Mouse (Mus musculus) layer of hippocampus, adult 8-10 months (tissue): ENCODE data around the gene Dixdc1. TPM values are rescaled to one million over a fixed set of nuclear protein-coding genes. Genes with fewer than 3 reads are reported as not detected.
A peak's percentile ranks its signal among the peaks of the same experiment; 100 is the strongest.

Experiments
- DNase-seq, 2 experiments: peaks; one replicate each; pipeline ENCODE4 v3.0.0; 2022; ENCODE audit warnings: low spot score in 2 of 2
- total RNA-seq, 4 experiments: library from RNA; stranded (reverse); gene quantifications; 2 replicates each; pipeline ENCODE4 v1.2.4; 2022

Dixdc1 gene
- total RNA-seq, 4 experiments from 2014 or later: 67.3 to 107 (median 93.0) TPM

DNA sequence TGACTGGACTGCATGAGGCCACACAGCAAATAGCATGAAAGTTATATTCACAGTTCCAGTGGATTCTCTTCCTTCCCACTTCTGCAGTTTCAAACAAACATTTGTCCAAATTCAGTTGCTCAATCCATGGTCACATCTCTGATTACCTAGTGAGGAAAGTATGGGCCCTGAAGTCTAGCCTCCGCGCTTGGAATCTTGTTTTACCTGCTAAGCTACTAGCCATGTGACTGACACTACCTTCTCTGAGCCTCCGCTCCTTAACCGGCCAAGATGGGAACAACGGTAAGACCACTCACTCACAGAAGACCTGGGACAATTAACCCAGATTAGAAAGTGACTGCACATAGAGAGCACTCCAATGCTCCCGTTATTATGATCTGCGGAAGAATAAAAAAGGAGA lies 6.5 kb upstream of the Dixdc1 start:
- no peak for DNase-seq

DNA sequence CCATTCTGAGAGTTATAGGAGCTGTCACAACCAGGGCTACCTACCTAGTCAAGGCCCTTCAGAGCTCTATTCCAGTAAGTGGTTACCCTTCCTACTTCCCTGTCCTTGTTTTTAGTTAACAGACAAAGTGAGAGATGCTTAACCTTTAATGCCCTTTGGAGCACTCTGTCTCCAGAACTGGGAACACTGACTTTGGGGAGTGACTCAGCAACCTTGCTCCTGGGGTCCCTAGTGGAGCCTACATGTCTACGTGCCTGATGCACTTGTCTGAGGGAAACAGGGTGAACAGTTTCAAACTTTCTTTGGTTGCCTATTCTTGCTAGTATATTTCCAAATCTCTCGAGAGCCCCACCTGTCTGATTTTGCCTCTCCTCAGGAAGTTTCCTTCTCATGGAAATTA lies 3.4 kb upstream of the Dixdc1 start:
- DNase-seq: no peak

DNA sequence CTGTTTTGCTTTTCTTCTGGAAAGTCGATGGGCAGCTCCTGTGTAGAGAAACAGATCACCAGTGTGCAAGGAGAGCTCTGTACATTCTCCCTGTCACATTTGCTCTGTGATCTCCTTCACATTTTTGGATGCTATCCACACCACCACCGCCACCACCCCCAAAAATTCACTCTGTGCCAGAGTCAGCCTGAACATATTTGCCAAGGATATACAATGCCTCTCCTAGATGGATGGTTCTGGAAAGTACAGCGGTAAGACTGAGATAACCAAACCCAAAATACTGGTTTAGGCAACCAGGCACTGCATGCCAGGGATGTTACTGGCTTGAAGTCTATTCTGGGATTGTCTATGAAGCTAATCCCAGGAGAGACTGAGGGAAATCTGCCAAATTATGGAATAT lies 2.9 kb upstream of the Dixdc1 start:
- no peak for DNase-seq

DNA sequence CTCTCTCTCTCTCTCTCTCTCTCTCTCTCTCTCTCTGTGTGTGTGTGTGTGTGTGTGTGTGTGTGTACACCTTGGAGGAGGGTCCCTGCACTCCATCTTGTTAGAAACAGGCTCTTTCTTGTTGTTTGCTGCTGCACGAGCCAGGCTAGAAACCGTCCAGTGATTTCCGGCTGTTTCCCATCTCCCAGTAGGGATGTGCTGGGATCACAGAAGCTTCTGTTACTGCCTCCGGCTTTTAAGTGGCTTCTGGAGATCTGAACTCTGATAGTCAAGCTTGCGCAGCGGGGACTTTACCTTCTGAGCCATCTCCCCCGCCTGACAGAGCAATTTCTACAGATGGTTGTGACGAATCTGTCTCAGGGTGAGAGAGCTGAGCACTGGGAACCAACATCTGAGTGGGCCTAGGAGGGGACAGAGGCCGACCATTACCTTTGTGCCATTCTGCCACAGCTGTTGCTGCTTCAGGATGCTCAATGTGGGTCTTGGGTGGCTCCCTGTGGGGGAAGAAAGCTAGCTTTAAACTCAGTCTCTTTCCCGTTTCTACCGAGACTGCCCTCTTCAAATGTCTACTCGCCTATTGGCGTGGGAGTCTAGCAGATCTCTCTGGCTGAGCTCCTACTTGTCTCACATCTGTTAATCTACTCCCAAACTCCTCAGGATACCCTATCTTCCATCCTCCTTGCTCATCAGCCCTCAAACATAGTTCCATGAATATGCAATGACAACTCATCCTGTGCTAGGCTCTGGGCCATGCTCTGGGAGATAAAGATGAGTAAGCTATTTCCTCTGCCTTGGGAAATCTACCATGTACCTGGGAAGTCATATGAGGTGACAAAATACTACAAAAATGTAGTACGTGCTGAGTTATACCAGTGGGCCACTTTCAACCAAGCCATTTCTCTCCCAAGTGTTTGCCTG lies 1.8 kb upstream of the Dixdc1 start:
- DNase-seq: no peak

DNA sequence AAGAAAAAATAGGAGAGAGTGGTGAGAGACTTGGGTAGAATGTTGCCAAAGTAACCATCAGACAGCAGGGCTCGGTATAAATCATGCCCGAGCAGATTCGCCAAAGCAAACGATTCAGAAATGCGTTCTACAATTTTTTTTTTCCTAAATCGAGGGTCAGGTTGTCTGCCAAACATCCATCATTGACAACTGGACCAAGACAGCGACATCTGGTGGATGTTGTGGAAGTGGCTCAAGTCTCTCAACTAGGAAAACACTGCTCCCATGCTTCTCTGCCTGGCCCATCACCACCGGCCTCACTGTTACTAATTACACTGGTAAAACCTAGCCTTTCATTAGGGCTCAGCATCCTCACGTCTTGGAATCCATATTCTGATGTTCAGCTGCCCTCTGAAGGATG lies 4.3 kb downstream of the Dixdc1 start:
- DNase-seq: peak in 1 of 2 experiments; percentile 63

DNA sequence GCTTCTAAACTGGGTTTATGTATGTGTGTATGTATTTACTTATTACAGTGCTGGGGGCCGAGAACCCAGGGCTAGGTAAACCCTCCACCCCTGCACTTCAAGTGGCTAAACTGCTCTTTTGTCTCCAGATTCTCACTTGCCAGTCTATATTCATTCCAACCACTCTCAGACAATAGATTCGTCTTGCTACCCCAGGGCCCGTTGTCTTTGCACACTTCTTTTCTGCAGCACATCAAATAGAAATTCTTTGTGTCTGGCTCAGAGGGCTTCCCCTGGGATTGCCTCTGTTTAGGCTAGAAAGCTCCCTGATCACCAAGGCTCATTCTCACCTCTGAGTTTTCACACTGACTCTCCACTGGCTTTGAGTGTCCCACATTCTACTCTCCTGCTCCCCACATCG lies 6.8 kb downstream of the Dixdc1 start:
- no peak for DNase-seq

DNA sequence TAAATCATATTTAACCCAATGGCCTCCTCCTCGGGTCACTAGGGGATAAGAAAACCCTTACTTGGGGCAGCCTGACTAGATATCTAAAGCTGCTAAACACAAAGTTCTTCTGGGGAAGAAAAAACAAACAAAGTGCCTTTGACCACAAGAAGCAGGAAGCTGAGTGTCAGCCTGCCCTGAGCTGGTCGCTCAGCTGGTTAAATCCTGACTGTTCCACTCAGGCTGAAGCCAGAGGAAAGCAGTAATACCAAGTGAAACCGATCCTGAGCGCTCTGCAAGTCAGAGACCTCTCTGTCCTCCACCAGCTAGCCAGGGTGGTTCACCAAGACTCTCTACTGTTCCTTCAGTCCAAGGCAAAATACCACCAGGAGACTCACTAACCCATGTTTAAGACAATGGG lies 9.7 kb downstream of the Dixdc1 start:
- DNase-seq: no peak

DNA sequence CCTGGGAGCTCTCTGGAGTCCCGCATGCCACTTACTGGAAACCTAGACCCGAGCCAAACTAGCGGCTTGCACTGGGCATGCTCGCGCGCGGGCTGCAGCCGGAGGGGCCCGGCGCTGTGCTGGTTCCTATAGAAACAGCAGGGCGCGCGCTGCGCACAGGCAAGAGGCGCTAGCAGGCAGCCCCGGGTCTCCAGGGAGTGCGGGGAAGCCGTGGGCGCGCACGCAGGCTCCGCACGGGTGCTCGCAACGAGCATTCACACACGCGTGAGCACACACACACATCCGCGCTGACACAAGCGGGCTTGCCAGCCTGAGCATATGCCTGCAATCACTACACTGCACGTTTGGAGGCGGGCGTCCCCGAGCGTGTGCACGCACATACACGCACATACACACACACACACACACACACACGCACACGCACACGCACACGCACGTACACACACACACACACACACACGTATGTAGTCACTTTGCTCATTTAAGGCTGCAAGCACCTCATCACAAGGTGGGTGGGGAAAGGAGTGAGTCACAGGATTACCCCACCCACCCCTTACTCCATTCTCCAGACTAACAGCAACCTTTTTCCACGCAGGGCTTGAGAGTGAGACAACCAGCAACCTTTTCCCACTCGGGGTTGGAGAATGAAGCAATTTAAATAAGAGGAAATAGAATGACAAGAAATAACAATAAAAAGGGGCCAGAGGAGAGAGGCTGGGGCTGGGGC lies 11.2 kb downstream of the Dixdc1 start:
- DNase-seq: peak; percentile 83 to 86

DNA sequence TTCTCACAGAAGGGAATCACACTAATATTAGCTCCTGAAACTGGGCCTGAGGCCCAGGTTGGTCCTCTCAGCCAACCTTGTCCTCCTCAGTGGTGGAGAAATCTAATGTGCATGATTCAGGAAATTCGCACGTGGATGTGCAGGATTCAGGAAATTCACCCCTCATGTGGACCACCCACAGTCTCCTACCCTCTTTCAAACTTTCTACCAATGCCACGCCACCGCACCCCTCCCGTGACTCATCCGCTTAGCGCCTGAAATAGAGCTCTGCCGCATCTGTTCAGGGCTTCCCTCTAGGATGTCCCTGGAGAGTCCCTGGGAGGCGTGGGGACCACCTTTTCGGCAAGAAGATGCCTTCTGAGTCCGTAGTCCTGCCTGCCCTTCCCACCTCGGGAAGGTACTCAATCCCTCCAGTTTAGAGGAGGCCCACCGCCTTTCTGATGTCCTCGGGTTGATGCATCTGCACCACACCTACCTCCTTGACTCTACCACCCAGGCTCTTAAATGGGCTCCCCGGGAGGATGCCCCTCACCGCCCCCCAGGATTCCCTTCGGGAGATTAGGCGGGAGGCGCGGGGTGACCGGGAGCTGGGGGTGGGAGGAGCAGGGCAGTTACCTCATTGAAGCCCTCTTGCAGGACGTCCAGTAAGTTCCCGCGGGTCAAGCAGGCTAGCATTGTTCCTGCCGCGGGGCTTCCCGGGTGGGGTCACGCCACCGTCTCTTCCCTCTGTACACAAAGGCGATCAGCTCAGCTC lies 12.0 kb downstream of the Dixdc1 start:
- peak in 1 of 2 experiments; percentile 46 for DNase-seq

DNA sequence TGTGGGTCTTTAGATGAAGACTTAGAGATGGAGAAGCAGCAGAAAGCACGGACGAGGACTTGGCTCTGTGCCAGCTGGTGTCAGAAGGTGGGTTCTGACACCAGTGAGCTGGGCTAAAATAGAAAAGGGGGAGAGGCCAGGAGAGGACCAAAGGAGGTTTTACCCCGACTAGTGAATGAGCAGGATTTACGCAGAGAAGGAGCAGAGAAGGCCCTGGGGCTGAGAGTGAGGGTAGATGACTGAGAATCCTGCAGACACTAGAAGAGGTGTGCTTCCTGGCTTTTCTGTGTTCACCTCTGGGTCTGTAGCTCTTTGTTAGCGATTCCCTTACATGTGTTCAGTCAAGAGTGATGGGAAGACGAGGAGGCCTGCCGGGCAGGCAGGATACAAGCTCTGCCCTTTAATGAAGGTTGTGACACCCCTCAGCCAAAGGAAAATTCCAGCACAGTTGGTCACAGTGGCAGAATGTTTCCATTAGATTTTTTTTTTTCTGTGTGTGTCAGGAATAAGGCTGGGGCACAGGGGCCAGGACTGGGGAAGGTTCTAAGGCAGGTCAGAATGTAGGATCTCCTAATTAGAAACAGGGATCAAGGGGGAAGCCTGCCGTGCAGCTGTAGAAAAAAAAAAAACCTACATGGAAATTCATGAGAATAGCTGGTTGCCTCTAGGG lies 13.3 kb downstream of the Dixdc1 start:
- DNase-seq: no peak

DNA sequence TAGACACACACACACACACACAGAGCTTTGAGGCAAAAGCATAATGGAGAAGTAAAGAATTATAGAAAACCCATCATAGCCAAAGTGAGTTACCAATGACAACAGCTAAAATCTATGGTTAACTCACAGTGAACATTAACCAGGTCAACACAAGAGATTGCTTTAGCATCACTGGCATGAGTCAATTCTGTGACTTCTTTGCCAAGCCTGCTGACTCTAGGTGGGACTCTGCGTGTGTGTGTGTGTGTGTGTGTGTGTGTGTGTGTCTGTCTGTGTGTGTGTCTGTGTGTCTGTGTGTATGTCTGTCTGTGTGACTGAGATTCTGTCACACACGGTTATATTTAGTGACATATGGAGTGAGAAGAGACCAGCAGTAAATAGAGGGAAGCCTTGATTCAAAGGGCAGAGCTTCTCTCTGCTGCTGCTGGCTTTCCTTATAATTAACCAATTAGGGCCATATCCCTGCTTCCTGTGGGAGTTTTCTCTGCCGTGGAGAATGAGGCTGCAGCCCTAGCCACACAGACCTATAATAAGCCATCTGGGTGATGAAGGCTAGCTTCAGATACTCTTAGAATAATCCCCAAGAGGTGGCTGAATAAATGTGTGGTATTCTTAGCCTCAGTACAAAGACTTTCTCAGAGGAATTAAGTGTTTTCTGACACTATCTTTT lies 14.5 kb downstream of the Dixdc1 start:
- DNase-seq: no peak

DNA sequence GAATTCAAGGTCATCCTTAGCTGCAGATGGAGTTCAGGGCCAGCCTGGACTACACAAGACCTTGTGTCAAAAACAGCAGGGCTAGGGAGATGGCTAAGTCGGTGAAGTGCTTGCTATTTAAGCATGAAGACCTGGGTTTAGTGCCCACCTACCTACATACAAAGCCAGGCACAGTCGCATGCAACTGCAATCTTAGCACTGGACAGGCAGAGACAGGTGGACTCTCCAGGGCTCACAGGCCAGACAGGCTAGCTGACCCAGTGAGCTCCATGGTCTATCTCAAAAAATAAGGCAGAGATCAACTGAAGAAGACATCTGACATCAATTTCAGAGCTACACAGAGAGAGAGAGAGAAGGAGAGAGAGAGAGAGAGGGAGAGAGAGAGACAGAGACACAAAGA lies 15.2 kb downstream of the Dixdc1 start:
- DNase-seq: no peak

DNA sequence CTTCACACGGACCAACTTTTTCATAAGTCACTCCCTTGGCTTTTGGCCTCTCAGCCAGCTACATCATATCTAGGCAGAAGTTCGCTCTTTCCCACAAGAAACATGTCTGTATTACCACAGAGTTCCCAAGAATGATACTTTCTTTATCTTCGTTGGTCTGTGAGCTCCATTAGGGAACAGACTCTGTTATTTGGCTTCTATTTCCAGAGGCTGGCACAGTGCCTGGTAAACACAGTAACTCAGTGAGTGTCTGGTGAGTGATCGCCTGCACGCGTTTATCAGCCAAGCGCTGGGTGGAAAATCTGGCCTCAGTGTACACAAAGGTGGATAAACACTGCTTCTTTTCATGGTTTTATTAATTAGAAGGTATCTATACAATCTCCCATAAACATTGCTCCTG lies 15.9 kb downstream of the Dixdc1 start:
- DNase-seq: peak; percentile 71 to 81

DNA sequence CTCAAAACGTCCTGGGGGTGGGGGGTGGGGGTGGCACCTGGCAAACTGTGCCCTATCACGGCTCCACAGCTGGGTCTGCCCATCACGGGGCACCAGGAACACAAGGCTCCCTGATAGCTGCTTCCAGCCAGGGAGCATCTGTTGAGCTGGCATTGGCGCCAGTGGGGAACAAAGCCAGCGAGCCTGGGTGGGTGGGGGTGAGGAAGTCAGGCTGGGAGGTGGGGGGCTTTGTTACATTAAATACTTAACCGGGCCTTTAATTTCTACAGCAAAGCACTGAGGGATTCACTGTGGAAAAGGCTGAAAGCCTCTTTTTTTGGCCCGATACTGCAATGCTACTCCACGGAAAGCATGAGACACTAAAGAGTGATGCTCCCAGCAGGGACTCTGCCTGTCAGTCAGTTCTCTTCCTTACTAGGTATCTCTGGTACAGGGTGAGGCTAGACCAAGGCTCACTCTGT lies 16.8 kb downstream of the Dixdc1 start:
- DNase-seq: no peak

DNA sequence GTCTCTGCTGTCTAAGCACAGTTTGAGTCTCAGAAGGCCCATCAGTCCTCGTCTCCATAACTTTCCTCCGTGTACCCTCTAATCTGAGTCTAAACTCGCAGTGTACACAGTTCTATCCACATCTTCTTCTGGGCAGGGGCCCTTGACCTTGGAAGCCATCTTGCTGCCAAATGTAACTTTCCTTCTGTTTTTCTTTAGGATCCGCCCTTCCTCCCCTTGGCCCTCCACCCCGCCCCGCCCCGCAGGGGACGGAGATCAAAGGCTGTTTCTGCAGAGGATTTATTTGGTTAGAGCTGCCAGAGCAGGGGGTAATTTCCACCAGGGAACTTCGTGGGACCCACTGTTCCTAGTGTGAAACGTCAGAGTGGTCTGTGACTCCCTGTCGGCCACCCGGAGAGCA lies 18.3 kb downstream of the Dixdc1 start:
- DNase-seq: no peak

DNA sequence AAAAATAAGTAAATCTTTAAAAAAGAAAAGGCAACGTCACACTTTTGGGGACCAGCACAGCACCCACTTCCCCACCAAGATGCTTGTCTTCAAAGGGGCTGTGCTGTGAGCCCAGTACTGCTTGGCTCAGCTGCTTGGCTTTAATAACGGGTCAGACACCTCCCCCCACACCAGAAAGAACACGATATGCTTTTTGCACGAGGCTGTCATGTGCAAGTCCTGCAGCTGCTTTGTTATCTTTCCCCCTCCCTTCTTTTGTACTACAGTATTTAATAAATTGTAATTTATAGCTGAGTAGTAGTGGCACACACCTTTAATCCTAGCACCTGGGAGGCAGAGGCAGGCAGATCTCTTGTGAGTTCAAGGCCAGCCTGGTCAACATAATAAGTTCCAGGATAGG lies 20.4 kb downstream of the Dixdc1 start:
- no peak for DNase-seq

DNA sequence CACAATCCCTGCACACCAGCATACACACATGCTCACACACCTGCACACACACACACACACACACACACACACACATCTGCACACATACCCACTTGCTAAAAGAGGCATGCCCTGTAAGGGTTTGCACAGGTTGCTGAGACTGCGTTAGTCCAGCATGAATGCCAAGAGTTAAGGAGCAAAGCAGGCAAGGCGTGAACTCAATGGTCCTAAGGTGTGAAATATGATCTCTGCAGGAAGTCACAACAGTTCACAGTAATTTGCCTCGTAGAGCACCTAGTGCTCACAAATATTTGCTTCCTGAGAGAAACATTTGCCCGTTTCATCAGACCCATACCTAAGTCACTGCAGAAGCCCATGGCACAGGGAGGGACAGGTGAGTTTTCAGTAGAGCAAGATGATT lies 25.1 kb downstream of the Dixdc1 start:
- DNase-seq: no peak

DNA sequence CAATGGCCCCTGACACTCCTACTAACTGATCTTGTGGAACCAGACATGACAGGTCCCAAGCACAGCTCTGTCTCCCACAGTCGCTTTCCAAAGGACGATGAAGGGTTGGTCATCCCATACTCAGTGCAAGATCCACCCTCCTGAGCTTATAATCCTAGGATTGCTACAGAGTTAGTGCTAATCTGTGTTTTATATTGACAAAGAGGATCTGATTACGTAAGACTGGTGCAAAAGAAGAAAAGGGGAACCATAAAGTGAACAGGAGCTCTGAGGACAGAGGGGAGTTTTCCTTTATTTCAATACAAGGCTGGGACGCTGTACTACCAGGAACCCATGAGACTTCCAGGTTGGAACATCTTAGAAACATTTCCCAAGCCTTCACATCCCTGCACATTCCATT lies 28.0 kb downstream of the Dixdc1 start:
- no peak for DNase-seq

DNA sequence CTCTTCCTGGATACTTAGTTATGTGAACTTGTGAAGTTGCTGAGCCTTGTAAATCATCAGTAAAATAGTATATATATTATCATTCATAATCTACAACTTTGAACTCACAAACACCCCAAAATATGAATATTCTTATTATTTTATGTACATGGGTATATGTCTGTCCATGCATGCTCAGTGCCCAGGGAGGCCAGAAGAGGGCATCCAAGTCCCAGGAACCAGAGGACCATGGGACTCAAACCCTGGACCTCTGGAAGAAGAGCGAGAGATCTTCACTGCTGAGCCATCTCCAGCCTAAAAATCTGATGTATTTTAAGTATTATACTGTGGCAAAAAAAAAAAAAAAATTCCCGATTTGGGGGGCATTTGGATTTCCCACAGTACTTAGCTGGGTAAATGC lies 30.2 kb downstream of the Dixdc1 start:
- DNase-seq: no peak

DNA sequence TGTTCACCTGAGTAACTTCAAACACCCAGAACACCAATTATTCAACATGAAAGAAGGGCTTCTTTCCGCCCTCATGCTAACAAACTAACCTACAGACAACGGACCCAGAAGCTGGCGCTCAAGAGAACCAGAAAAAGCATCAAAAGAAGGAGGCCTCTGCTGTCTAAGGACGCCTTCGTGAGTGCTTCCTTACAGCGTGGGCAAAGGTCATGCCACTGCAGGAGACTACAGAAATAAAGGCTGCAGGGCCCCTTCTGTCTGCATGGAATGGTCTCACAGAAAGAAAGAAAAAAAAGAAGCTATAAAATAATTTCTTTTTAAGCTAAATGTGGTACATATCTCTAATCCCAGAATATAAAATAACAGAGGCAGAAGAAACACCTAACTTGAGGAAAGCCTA lies 34.4 kb downstream of the Dixdc1 start:
- no peak for DNase-seq
